ENCODE assay signal across 15 mouse cellular contexts in the genomic region with DNA sequence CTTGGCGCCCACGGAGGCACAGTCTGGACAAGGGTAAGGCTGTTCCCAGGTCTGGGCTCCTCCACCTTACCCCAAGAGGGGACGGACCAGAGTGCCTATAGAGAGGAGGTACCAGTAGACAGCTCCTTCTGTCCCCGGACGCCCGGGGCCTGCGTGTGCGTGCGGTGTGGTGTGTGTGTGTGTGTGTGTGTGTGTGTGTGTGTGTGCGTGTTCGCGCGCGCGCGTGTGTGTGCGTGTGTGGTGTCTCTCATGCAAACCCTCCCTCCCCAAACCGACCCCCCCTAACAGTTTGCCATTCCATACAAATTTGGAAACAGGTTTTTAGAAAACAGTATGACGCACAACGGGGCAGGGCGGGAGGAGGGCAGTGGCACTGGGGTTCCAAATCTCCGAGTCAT. TPM values are rescaled to one million over a fixed set of nuclear protein-coding genes. Genes with fewer than 3 reads are reported as not detected.
DNase-seq lines count a peak whose midpoint lies in the region; ATAC-seq lines count a peak whose summit lies in the region.
"Had no signal": no experiment of that assay in that cellular context is flagged by ENCODE, and none has a peak within 500 bp of the region (broad histone marks: within the 10 kb centered on the region; RNA-seq: fewer than 3 reads in every experiment).

No protein-coding gene starts in this region.

- no peaks in the 10 kb centered on the region for H3K36me3 ChIP-seq in hindbrain, embryonic 13.5 days
- H3K36me3 ChIP-seq in hindbrain, embryonic 11.5 days (ENCODE audit: control insufficient read depth, insufficient read depth, low read length) = no peaks in the 10 kb centered on the region
- H3K36me3 ChIP-seq in forebrain, embryonic 16.5 days (ENCODE audit: control insufficient read depth, insufficient read depth) = no peaks in the 10 kb centered on the region
- no peaks in the 10 kb centered on the region for H3K36me3 ChIP-seq in midbrain, embryonic 16.5 days (ENCODE audit: control insufficient read depth, insufficient read depth, low read length)
- H3K36me3 ChIP-seq: G1E had no signal

- no peak for DNase-seq in hindbrain, embryonic 11.5 days (ENCODE audit: low spot score)
- DNase-seq in cerebellum, postnatal 25 days = peak; percentile 49 to 57
- DNase-seq in spleen, adult 18-20 months = no peak
- DNase-seq in adrenal gland, postnatal 10 days = no peak
- DNase-seq: heart, postnatal 36 days; lung, postnatal 4 days; thymus, adult 18-20 months had no signal

- no peaks in the 10 kb centered on the region for H3K9me3 ChIP-seq in hindbrain, embryonic 13.5 days
- H3K9me3 ChIP-seq in hindbrain, embryonic 11.5 days (ENCODE audit: control insufficient read depth, low read length) = no peaks in the 10 kb centered on the region
- H3K9me3 ChIP-seq in forebrain, embryonic 16.5 days (ENCODE audit: control insufficient read depth, low read length) = no peaks in the 10 kb centered on the region
- no peaks in the 10 kb centered on the region for H3K9me3 ChIP-seq in midbrain, embryonic 16.5 days (replicated peaks; ENCODE audit: control insufficient read depth, low read length, poor library complexity, severe bottlenecking)

- WGBS in hindbrain, embryonic 13.5 days = 3% methylated on average over 20 of the region's 22 CpGs
- WGBS in hindbrain, embryonic 11.5 days = 3% methylated on average over 22 of the region's 22 CpGs
- WGBS in forebrain, embryonic 16.5 days = 5% methylated on average over 22 of the region's 22 CpGs
- WGBS in midbrain, embryonic 16.5 days = 5% methylated on average over 22 of the region's 22 CpGs

- peaks cover 98% of the 10 kb centered on the region for H3K27me3 ChIP-seq in hindbrain, embryonic 13.5 days
- peaks cover 98% of the 10 kb centered on the region for H3K27me3 ChIP-seq in hindbrain, embryonic 11.5 days (ENCODE audit: control insufficient read depth, insufficient read depth, low read length)
- peaks cover 36% of the 10 kb centered on the region for H3K27me3 ChIP-seq in forebrain, embryonic 16.5 days (replicated peaks; ENCODE audit: control insufficient read depth, insufficient read depth, low read length)
- peaks cover 67% of the 10 kb centered on the region for H3K27me3 ChIP-seq in midbrain, embryonic 16.5 days (ENCODE audit: control insufficient read depth, insufficient read depth, low read depth, low read length)

- H3K4me3 ChIP-seq in hindbrain, embryonic 13.5 days = peak overlapping the region; percentile 45
- no peak overlapping the region for H3K4me3 ChIP-seq in hindbrain, embryonic 11.5 days (ENCODE audit: low read depth, low read length)
- H3K4me3 ChIP-seq in forebrain, embryonic 16.5 days (replicated peaks; ENCODE audit: low read length) = peak overlapping the region; percentile 59
- no peak overlapping the region; the same call in 1 of the 2 replicates for H3K4me3 ChIP-seq in midbrain, embryonic 16.5 days (ENCODE audit: low read depth, low read length)

- H3K9ac ChIP-seq in hindbrain, embryonic 13.5 days = peak overlapping the region; percentile 73
- H3K9ac ChIP-seq in hindbrain, embryonic 11.5 days (ENCODE audit: low read depth, low read length) = no peak overlapping the region
- H3K9ac ChIP-seq in forebrain, embryonic 16.5 days (replicated peaks; ENCODE audit: low read depth, low read length) = peak overlapping the region; percentile 82
- H3K9ac ChIP-seq in midbrain, embryonic 16.5 days (ENCODE audit: low read depth, low read length) = no peak overlapping the region
- H3K9ac ChIP-seq: liver, embryonic 14.5 days had no signal

- peaks cover 35% of the 10 kb centered on the region for H3K4me1 ChIP-seq in hindbrain, embryonic 13.5 days (replicated peaks)
- peaks cover 6% of the 10 kb centered on the region; the same call in 1 of the 2 replicates for H3K4me1 ChIP-seq in hindbrain, embryonic 11.5 days (replicated peaks; ENCODE audit: control insufficient read depth, insufficient read depth, low read length)
- H3K4me1 ChIP-seq in forebrain, embryonic 16.5 days (replicated peaks; ENCODE audit: control insufficient read depth, insufficient read depth, low read length) = peaks cover 41% of the 10 kb centered on the region
- H3K4me1 ChIP-seq in midbrain, embryonic 16.5 days (ENCODE audit: control insufficient read depth, insufficient read depth, low read length) = peaks cover 18% of the 10 kb centered on the region

- peak overlapping the region; percentile 51 for H3K4me2 ChIP-seq in hindbrain, embryonic 13.5 days
- no peak overlapping the region for H3K4me2 ChIP-seq in hindbrain, embryonic 11.5 days (replicated peaks; ENCODE audit: low read depth, low read length)
- H3K4me2 ChIP-seq in forebrain, embryonic 16.5 days (ENCODE audit: low read length) = peak overlapping the region; percentile 64
- H3K4me2 ChIP-seq in midbrain, embryonic 16.5 days (ENCODE audit: low read length) = peak overlapping the region; percentile 25; the same call in 1 of the 2 replicates

- peak overlapping the region; percentile 52; the same call in 1 of the 2 replicates for H3K27ac ChIP-seq in hindbrain, embryonic 13.5 days
- H3K27ac ChIP-seq in hindbrain, embryonic 11.5 days (ENCODE audit: low read depth, low read length) = no peak overlapping the region
- peak overlapping the region; percentile 99 for H3K27ac ChIP-seq in forebrain, embryonic 16.5 days (ENCODE audit: low read length)
- no peak overlapping the region for H3K27ac ChIP-seq in midbrain, embryonic 16.5 days (ENCODE audit: low read length)
- H3K27ac ChIP-seq: liver, embryonic 14.5 days had no signal

- no peak for ATAC-seq in hindbrain, embryonic 13.5 days (ENCODE audit: low FRiP score)
- ATAC-seq in hindbrain, embryonic 11.5 days (ENCODE audit: low FRiP score) = no peak
- ATAC-seq in forebrain, embryonic 16.5 days = no peak
- no peak for ATAC-seq in midbrain, embryonic 16.5 days

RNA-seq across cellular contexts. Expression of a gene that starts 3.6 kb away (rescaled TPM):
- polyA plus RNA-seq in hindbrain, embryonic 13.5 days (2015; fragmentation: Nextera tagmentation; extraction: Ambion mirVana) = 24.6 and 30.7 TPM in 2 replicates
- 0.27 and 0.36 TPM in 2 replicates for polyA plus RNA-seq in hindbrain, embryonic 11.5 days (2014; fragmentation: Nextera tagmentation; extraction: Ambion mirVana)
- 110 and 133 TPM in 2 replicates for polyA plus RNA-seq in forebrain, embryonic 16.5 days (2015; fragmentation: Nextera tagmentation; extraction: Ambion mirVana)
- 4.5 and 5.6 TPM in 2 replicates for polyA plus RNA-seq in midbrain, embryonic 16.5 days (2015; fragmentation: Nextera tagmentation; extraction: Ambion mirVana)
- total RNA-seq in adrenal gland, postnatal 10 days (2021) = not detected
- total RNA-seq: gastrocnemius, adult 8-10 months; heart, postnatal 36 days had no signal
- polyA plus RNA-seq: C2C12; G1E; kidney, embryonic 16.5 days; liver, embryonic 14.5 days had no signal

RNA-seq across cellular contexts. Expression of a gene that starts 22.4 kb away (rescaled TPM):
- 1.1 and 2.4 TPM in 2 replicates for polyA plus RNA-seq in hindbrain, embryonic 13.5 days (2015; fragmentation: Nextera tagmentation; extraction: Ambion mirVana)
- 0.29 and 0.70 TPM in 2 replicates for polyA plus RNA-seq in hindbrain, embryonic 11.5 days (2014; fragmentation: Nextera tagmentation; extraction: Ambion mirVana)
- 69.7 and 72.4 TPM in 2 replicates for polyA plus RNA-seq in forebrain, embryonic 16.5 days (2015; fragmentation: Nextera tagmentation; extraction: Ambion mirVana)
- 2.4 and 2.9 TPM in 2 replicates for polyA plus RNA-seq in midbrain, embryonic 16.5 days (2015; fragmentation: Nextera tagmentation; extraction: Ambion mirVana)
- total RNA-seq in adrenal gland, postnatal 10 days (2021) = 1 to 10 TPM in 1 of 2 experiments, under 1 TPM in 1; 1.00 to 1.7 TPM
- total RNA-seq: G1E had no signal
- polyA plus RNA-seq: G1E had no signal

RNA-seq across cellular contexts. Expression of a gene that starts 32.3 kb away (rescaled TPM):
- polyA plus RNA-seq in hindbrain, embryonic 13.5 days (2015; fragmentation: Nextera tagmentation; extraction: Ambion mirVana) = 44.4 and 44.7 TPM in 2 replicates
- 40.1 and 43.2 TPM in 2 replicates for polyA plus RNA-seq in hindbrain, embryonic 11.5 days (2014; fragmentation: Nextera tagmentation; extraction: Ambion mirVana)
- polyA plus RNA-seq in forebrain, embryonic 16.5 days (2015; fragmentation: Nextera tagmentation; extraction: Ambion mirVana) = 52.8 and 56.3 TPM in 2 replicates
- polyA plus RNA-seq in midbrain, embryonic 16.5 days (2015; fragmentation: Nextera tagmentation; extraction: Ambion mirVana) = 32.9 and 37.0 TPM in 2 replicates
- 10 to 100 TPM; 25.3 to 25.6 TPM for total RNA-seq in adrenal gland, postnatal 10 days (2021)

RNA-seq across cellular contexts. Expression of a gene that starts 57.8 kb away (rescaled TPM):
- polyA plus RNA-seq in hindbrain, embryonic 13.5 days (2015; fragmentation: Nextera tagmentation; extraction: Ambion mirVana) = 0.21 and 0.35 TPM in 2 replicates
- polyA plus RNA-seq in hindbrain, embryonic 11.5 days (2014; fragmentation: Nextera tagmentation; extraction: Ambion mirVana) = 0.53 and 0.54 TPM in 2 replicates
- polyA plus RNA-seq in forebrain, embryonic 16.5 days (2015; fragmentation: Nextera tagmentation; extraction: Ambion mirVana) = 0.23 and 0.26 TPM in 2 replicates
- 0.22 TPM in 1 of 2 replicates, not detected in the other for polyA plus RNA-seq in midbrain, embryonic 16.5 days (2015; fragmentation: Nextera tagmentation; extraction: Ambion mirVana)
- total RNA-seq in adrenal gland, postnatal 10 days (2021) = 100 to 1,000 TPM in 1 of 2 experiments, 10 to 100 TPM in 1; 18.1 to 119 TPM
- total RNA-seq: G1E had no signal
- polyA plus RNA-seq: G1E had no signal

Comparison
In these comparisons a context has a peak if more than half of its experiments do, and no peak if none do; other contexts are left out.
1. H3K27ac ChIP-seq: peak in hindbrain, embryonic 13.5 days (single experiment) and forebrain, embryonic 16.5 days (single experiment); none in hindbrain, embryonic 11.5 days (single experiment) and midbrain, embryonic 16.5 days (single experiment).
2. H3K4me3 ChIP-seq: peak in hindbrain, embryonic 13.5 days (single experiment) and forebrain, embryonic 16.5 days (single experiment); none in hindbrain, embryonic 11.5 days (single experiment) and midbrain, embryonic 16.5 days (single experiment).
3. H3K9ac ChIP-seq: peak in hindbrain, embryonic 13.5 days (single experiment) and forebrain, embryonic 16.5 days (single experiment); none in hindbrain, embryonic 11.5 days (single experiment) and midbrain, embryonic 16.5 days (single experiment).
4. DNase-seq: peak in cerebellum, postnatal 25 days (2 of 2); none in hindbrain, embryonic 11.5 days (single experiment), spleen, adult 18-20 months (0 of 2) and adrenal gland, postnatal 10 days (single experiment).
5. RNA of a gene that starts 22.4 kb away (polyA plus RNA-seq): 69.7 to 72.4 TPM in forebrain, embryonic 16.5 days; 2.4 to 2.9 TPM in midbrain, embryonic 16.5 days, 1.1 to 2.4 TPM in hindbrain, embryonic 13.5 days and 0.29 to 0.70 TPM in hindbrain, embryonic 11.5 days; every median in the first group is over 10 times any median in the second.